Mouse (Mus musculus) thymus, adult 18-20 months (tissue): ENCODE data around the gene Ppil1.
"Not testable (repeated sequence)": the region's sequence is repeated elsewhere in the genome, so short reads cannot be mapped to it uniquely, and the experiment has no call there.

Experiments
- DNase-seq, 2 experiments: peaks; one replicate each; pipeline ENCODE4 v3.0.0; 2022; ENCODE audit warnings: mixed read lengths in 2 of 2

Gene Ppil1

GRCm38 (mm10) chr17:29251006-29251405, 13.0 kb downstream of the Ppil1 start:
- not testable (repeated sequence) for DNase-seq

GRCm38 (mm10) chr17:29249512-29249911, 14.5 kb downstream of the Ppil1 start:
- no peak for DNase-seq

- no peak for DNase-seq
Observed at GRCm38 (mm10) chr17:29247881-29248280, 16.1 kb downstream of the Ppil1 start.

- DNase-seq: no peak
Observed at GRCm38 (mm10) chr17:29246602-29247001, 17.4 kb downstream of the Ppil1 start.

GRCm38 (mm10) chr17:29245725-29246124, 18.3 kb downstream of the Ppil1 start:
- DNase-seq: no peak

GRCm38 (mm10) chr17:29244912-29245311, 19.1 kb downstream of the Ppil1 start:
- DNase-seq: no peak

GRCm38 (mm10) chr17:29238421-29238945, 25.5 kb downstream of the Ppil1 start:
- DNase-seq: no peak

GRCm38 (mm10) chr17:29237772-29238420, 26.1 kb downstream of the Ppil1 start, which contains the start of gene Cpne5:
TSS of gene Cpne5 (minus strand) at chr17:29238167.
- DNase-seq: no peak

- no peak for DNase-seq
Observed at GRCm38 (mm10) chr17:29237267-29237771, 26.7 kb downstream of the Ppil1 start.

- DNase-seq: no peak
Observed at GRCm38 (mm10) chr17:29236111-29236510, 27.9 kb downstream of the Ppil1 start.

- no peak for DNase-seq
Observed at GRCm38 (mm10) chr17:29231109-29231508, 32.9 kb downstream of the Ppil1 start.

GRCm38 (mm10) chr17:29220631-29221030, 43.4 kb downstream of the Ppil1 start:
- no peak for DNase-seq

GRCm38 (mm10) chr17:29218017-29218416, 46.0 kb downstream of the Ppil1 start:
- DNase-seq: no peak

- no peak for DNase-seq
Observed at GRCm38 (mm10) chr17:29216078-29216477, 47.9 kb downstream of the Ppil1 start.

- no peak for DNase-seq
Observed at GRCm38 (mm10) chr17:29214655-29215054, 49.3 kb downstream of the Ppil1 start.

GRCm38 (mm10) chr17:29214193-29214456, 49.9 kb downstream of the Ppil1 start:
- no peak for DNase-seq

- no peak for DNase-seq
Observed at GRCm38 (mm10) chr17:29213381-29214192, 50.4 kb downstream of the Ppil1 start.

- no peak for DNase-seq
Observed at GRCm38 (mm10) chr17:29211836-29212235, 52.1 kb downstream of the Ppil1 start.

GRCm38 (mm10) chr17:29210037-29210436, 53.9 kb downstream of the Ppil1 start:
- no peak for DNase-seq

GRCm38 (mm10) chr17:29206052-29206451, 57.9 kb downstream of the Ppil1 start:
- no peak for DNase-seq

GRCm38 (mm10) chr17:29202604-29203003, 61.4 kb downstream of the Ppil1 start:
- DNase-seq: no peak
